Mouse (Mus musculus): ENCODE measurements around the gene Ptpre. TPM values are rescaled to one million over a fixed set of nuclear protein-coding genes. Genes with fewer than 3 reads are reported as not detected.

Ptpre gene
- polyA plus RNA-seq (2012; ENCODE audit: low replicate concordance) = 1.1 and 1.6 TPM in 2 replicates

GRCm38 (mm10) chr7:135537341-135537901 lies at the start of gene Ptpre:
Gene Ptpre, plus strand, starts transcription at chr7:135537481.

GRCm38 (mm10) chr7:135528515-135528914 lies 8.8 kb upstream of the Ptpre start, which contains the start of gene Clrn3:
Gene Clrn3, minus strand, starts transcription at chr7:135528654.

GRCm38 (mm10) chr7:135715642-135716444 lies 178.6 kb downstream of the Ptpre start, which contains the start of gene Mki67:
Gene Mki67, minus strand, starts transcription at chr7:135716361.

Other genes starting within 250 kb of the Ptpre start
- not detected in 2 replicates for gene Foxi2, start 127.2 kb upstream of the Ptpre start, polyA plus RNA-seq (2012; ENCODE audit: low replicate concordance)
- gene Clrn3, start 8.8 kb upstream of the Ptpre start, polyA plus RNA-seq (2012; ENCODE audit: low replicate concordance) = not detected in 2 replicates
- 21.5 and 43.4 TPM in 2 replicates for gene Mki67, start 178.9 kb downstream of the Ptpre start, polyA plus RNA-seq (2012; ENCODE audit: low replicate concordance)

All from leukemia stem cell, adult 10-12 weeks (primary cell).